Mouse (Mus musculus) C2C12 (cell line): Measurements from ENCODE around the gene Zfp709.

Experiments used
- CTCF ChIP-seq: IDR thresholded peaks from one replicate; pipeline ENCODE4 v1.5.1; 2011; ENCODE audit not compliant: control insufficient read depth, insufficient read depth, insufficient read length
- USF1 ChIP-seq: IDR thresholded peaks from one replicate; pipeline ENCODE4 v1.6.1; 2011; ENCODE audit warnings: low read depth, mild to moderate bottlenecking, control low read depth, moderate library complexity

DNA sequence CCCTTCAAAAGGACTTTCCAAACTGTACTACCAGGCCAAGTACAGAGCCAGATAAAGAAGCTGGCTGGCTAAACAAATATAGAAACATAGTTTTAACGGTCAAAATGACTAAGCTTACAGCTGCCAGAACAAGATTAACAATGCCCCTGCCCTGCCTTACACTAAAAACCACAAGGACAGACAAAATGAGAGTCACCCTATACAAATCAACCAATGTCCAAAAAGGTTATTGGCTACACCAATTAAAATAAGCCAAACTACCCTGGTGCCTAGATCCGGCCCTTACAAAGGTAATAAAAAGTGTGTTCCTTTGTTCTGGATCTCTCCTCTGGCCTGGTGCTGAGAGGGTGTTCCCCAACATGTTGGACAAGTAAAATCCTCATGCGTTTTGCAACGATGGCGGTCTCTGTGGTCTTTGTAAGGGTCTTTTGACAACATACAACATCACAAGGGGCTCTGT, 26.0 kb downstream of the Zfp709 start:
- TF ChIP-seq USF1 = no peak
- TF ChIP-seq CTCF = no peak
